Mouse (Mus musculus) ES-E14 (cell line): ENCODE results near the gene Pclaf.

Source experiments
- CHD2 ChIP-seq: IDR thresholded peaks from 2 replicates; pipeline ENCODE4 v1.6.1; 2014; ENCODE audit warnings: mild to moderate bottlenecking, low read depth, low read length, inconsistent platforms
- ZC3H11A ChIP-seq: IDR thresholded peaks from 2 replicates; pipeline ENCODE4 v1.6.1; 2012; ENCODE audit warnings: low read depth, mild to moderate bottlenecking, inconsistent platforms, low read length, borderline replicate concordance

- TF ChIP-seq ZC3H11A: no peak
- TF ChIP-seq CHD2: no peak
These were observed 39.8 kb downstream of the Pclaf start for GRCm38 (mm10) chr9:65929826-65930225.
